Mouse (Mus musculus): Measurements from ENCODE around the gene Cxcl10. TPM values are rescaled to one million over a fixed set of nuclear protein-coding genes. Genes with fewer than 3 reads are reported as not detected.
"Not testable (repeated sequence)": the region's sequence is repeated elsewhere in the genome, so short reads cannot be mapped to it uniquely, and the experiment has no call there.

Cxcl10 gene
- polyA plus RNA-seq, 1 experiment from 2014 or later = 0.16 TPM

DNA sequence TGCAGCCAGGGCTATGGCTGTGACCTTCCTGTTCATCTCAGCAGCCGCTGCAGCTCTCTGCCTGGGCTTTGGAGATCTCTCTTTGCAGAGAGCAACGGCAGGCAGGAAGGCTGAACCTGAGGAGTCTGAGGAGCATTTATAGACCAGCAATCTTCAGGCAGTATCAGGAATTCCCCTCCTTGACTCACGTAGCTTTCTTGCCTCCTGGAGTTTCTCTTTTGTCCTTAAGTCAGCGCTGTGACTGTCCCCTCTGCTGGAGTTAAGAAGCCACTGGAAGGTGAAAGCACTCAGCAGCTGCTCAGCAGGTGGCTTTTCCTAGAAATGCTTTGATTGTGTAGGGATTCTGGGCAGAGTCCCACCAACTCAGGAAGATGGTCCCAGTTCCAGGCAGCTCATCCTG, 14.5 kb upstream of the Cxcl10 start:
- no peaks in the 10 kb centered on the region for H3K36me3 ChIP-seq (ENCODE audit: control insufficient read depth, insufficient read depth, low read length)
- H3K4me2 ChIP-seq (ENCODE audit: low read length) = no peak overlapping the region
- no peaks in the 10 kb centered on the region for H3K4me1 ChIP-seq (ENCODE audit: control insufficient read depth, insufficient read depth, low read length)
- no peak overlapping the region for H3K27ac ChIP-seq (ENCODE audit: low read length)
- 3% methylated on average over 4 of the region's 4 CpGs for WGBS
- H3K9me3 ChIP-seq (replicated peaks; ENCODE audit: control insufficient read depth, low read length, poor library complexity, severe bottlenecking) = no peaks in the 10 kb centered on the region
- no peak for ATAC-seq
- no peak overlapping the region for H3K4me3 ChIP-seq (ENCODE audit: low read depth, low read length)
- no peak overlapping the region for H3K9ac ChIP-seq (ENCODE audit: low read depth, low read length)
- H3K27me3 ChIP-seq (ENCODE audit: control insufficient read depth, insufficient read depth, low read depth, low read length) = no peaks in the 10 kb centered on the region

DNA sequence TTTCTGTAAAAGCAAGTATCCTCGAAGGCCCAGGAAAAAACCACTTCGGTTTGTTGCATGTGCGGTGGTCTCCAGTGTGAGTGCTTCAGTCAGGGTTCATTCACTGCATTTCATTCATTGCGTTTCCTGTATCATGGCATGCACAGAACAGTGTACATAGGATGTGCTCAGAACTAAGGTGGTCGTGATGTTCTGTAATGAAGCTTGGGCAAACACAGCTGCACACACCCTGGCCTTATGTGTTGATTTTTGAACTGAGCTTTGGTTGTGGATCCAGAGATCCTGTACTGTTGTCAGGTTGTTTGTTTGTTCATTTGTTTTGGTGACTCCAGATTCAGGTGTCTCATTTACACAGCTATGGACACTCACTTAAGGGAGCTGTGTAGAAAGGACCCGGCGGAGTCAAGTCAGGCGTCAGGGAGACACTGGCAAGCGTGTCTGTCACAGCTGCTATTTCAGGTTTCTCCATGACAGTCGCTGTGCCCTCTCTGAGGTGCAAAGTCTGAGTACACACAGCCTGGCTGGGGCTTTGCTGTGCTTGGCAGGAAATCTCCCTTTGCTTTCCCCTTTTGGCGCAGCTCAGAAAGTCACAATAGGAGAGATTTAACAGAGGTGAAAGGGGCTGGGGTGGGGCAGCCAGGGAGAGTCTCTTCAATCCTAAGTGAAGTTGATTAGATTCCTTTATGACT, 10.2 kb upstream of the Cxcl10 start:
- Histone ChIP-seq H3K36me3 (ENCODE audit: control insufficient read depth, insufficient read depth, low read length) (no peaks in the 10 kb centered on the region), H3K9me3 (replicated peaks; ENCODE audit: control insufficient read depth, low read length, poor library complexity, severe bottlenecking) (no peaks in the 10 kb centered on the region), H3K27me3 (ENCODE audit: control insufficient read depth, insufficient read depth, low read depth, low read length) (no peaks in the 10 kb centered on the region), H3K9ac (ENCODE audit: low read depth, low read length) (no peak overlapping the region), H3K4me1 (ENCODE audit: control insufficient read depth, insufficient read depth, low read length) (no peaks in the 10 kb centered on the region), H3K4me2 (ENCODE audit: low read length) (no peak overlapping the region), H3K27ac (ENCODE audit: low read length) (no peak overlapping the region), H3K4me3 (ENCODE audit: low read depth, low read length) (no peak overlapping the region)
- 79% methylated on average over 11 of the region's 11 CpGs for WGBS
- no peak for ATAC-seq

DNA sequence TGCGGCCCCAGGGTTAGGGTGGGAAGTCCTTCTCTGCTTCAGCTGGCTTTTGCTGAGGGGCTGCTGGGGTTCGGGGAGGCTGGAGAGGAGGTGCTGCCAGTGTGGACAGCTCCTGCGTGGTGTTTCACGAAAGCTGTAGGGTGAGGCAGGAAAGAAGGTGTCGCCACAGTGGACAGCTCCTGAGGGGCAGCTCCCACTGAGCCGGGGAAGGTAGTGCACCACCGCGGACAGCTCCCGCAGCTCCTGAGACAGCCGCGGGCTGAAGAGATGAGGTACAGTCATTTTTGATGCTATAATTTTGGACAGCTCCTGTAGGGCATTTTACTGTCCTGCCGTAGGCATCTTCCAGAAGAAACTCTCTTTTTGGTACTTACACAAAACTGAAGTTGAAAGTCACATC, 9.3 kb upstream of the Cxcl10 start:
- H3K27me3 ChIP-seq (ENCODE audit: control insufficient read depth, insufficient read depth, low read depth, low read length) = no peaks in the 10 kb centered on the region
- H3K9ac ChIP-seq (ENCODE audit: low read depth, low read length) = no peak overlapping the region
- no peaks in the 10 kb centered on the region for H3K4me1 ChIP-seq (ENCODE audit: control insufficient read depth, insufficient read depth, low read length)
- no peak overlapping the region for H3K27ac ChIP-seq (ENCODE audit: low read length)
- H3K36me3 ChIP-seq (ENCODE audit: control insufficient read depth, insufficient read depth, low read length) = no peaks in the 10 kb centered on the region
- H3K4me3 ChIP-seq (ENCODE audit: low read depth, low read length) = no peak overlapping the region
- no peaks in the 10 kb centered on the region for H3K9me3 ChIP-seq (replicated peaks; ENCODE audit: control insufficient read depth, low read length, poor library complexity, severe bottlenecking)
- ATAC-seq = no peak
- WGBS = 64% methylated on average over 11 of the region's 12 CpGs
- no peak overlapping the region for H3K4me2 ChIP-seq (ENCODE audit: low read length)

DNA sequence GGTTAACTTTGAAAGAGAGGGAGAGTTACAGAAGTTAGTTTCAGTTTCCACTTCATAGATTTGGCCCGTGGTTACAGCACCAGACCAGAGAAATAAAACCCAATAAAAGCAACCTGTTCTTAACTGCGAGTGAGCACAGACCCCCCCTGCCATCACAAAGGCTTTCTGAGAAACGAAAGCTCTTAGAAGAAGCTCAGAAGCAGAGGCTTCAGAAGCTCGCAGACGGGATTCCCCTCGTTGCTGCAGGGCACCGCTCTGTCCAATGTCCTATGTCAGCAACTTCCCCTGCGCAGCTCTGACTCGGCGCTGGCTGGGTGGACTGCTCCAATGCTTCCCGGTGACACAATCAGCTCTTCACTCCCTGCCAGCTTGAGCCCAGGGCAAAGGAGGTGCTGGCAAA, 4.8 kb upstream of the Cxcl10 start:
- no peak overlapping the region for H3K4me3 ChIP-seq (ENCODE audit: low read depth, low read length)
- peaks cover 4% of the 10 kb centered on the region for H3K4me1 ChIP-seq (ENCODE audit: control insufficient read depth, insufficient read depth, low read length)
- no peak for ATAC-seq
- no peak overlapping the region for H3K4me2 ChIP-seq (ENCODE audit: low read length)
- no peaks in the 10 kb centered on the region for H3K9me3 ChIP-seq (replicated peaks; ENCODE audit: control insufficient read depth, low read length, poor library complexity, severe bottlenecking)
- no peaks in the 10 kb centered on the region for H3K36me3 ChIP-seq (ENCODE audit: control insufficient read depth, insufficient read depth, low read length)
- no peak overlapping the region for H3K27ac ChIP-seq (ENCODE audit: low read length)
- no peaks in the 10 kb centered on the region for H3K27me3 ChIP-seq (ENCODE audit: control insufficient read depth, insufficient read depth, low read depth, low read length)
- WGBS = 50% methylated on average over 11 of the region's 11 CpGs
- no peak overlapping the region for H3K9ac ChIP-seq (ENCODE audit: low read depth, low read length)

DNA sequence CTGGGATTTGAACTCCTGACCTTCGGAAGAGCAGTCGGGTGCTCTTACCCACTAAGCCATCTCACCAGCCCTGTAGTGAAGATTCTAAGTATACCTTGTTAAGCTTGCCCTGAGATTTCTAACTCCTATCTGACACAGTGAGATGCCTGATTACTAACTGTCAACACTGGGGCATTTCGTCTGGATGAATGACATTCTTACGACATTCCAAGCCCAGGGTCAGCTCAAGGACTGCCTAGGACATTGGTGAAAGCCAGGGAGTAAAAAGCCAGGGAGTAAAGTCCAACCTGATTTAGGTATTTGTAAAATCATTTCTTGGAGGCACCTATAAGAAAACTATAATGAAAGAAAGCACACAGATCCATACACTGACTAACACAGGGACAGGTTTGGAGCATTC, 4.0 kb upstream of the Cxcl10 start:
- H3K27ac ChIP-seq (ENCODE audit: low read length); H3K36me3 ChIP-seq (ENCODE audit: control insufficient read depth, insufficient read depth, low read length); H3K4me1 ChIP-seq (ENCODE audit: control insufficient read depth, insufficient read depth, low read length); ATAC-seq; H3K4me3 ChIP-seq (ENCODE audit: low read depth, low read length); H3K9me3 ChIP-seq (replicated peaks; ENCODE audit: control insufficient read depth, low read length, poor library complexity, severe bottlenecking); H3K9ac ChIP-seq (ENCODE audit: low read depth, low read length); H3K4me2 ChIP-seq (ENCODE audit: low read length); H3K27me3 ChIP-seq (ENCODE audit: control insufficient read depth, insufficient read depth, low read depth, low read length): not testable (repeated sequence)
- 87% methylated on average over 4 of the region's 4 CpGs for WGBS

DNA sequence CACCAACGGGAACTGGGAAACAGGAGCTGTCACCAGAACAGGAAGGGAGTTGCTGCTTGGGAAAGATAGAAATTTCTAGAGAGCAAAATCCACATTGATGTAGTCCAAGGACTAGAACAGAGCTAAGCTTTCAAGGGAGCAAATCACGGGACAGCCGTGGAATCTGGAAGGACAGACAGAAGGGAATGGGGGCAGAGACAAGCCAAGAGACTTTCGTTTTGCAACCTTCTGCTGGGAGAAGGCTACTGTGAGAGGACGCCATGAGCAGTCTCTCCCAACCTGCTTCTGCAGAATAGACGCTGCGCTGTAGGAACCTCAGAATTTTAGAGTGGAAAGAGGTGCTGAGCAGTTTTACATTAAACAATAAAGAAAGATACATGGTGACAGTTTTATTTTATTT, 1.0 kb upstream of the Cxcl10 start:
- 83% methylated on average over 7 of the region's 7 CpGs for WGBS
- Histone ChIP-seq H3K4me2 (ENCODE audit: low read length) (no peak overlapping the region), H3K4me1 (ENCODE audit: control insufficient read depth, insufficient read depth, low read length) (peaks cover 5% of the 10 kb centered on the region), H3K4me3 (ENCODE audit: low read depth, low read length) (no peak overlapping the region), H3K9ac (ENCODE audit: low read depth, low read length) (no peak overlapping the region), H3K9me3 (replicated peaks; ENCODE audit: control insufficient read depth, low read length, poor library complexity, severe bottlenecking) (no peaks in the 10 kb centered on the region), H3K27ac (ENCODE audit: low read length) (no peak overlapping the region), H3K36me3 (ENCODE audit: control insufficient read depth, insufficient read depth, low read length) (no peaks in the 10 kb centered on the region), H3K27me3 (ENCODE audit: control insufficient read depth, insufficient read depth, low read depth, low read length) (no peaks in the 10 kb centered on the region)
- ATAC-seq = no peak

DNA sequence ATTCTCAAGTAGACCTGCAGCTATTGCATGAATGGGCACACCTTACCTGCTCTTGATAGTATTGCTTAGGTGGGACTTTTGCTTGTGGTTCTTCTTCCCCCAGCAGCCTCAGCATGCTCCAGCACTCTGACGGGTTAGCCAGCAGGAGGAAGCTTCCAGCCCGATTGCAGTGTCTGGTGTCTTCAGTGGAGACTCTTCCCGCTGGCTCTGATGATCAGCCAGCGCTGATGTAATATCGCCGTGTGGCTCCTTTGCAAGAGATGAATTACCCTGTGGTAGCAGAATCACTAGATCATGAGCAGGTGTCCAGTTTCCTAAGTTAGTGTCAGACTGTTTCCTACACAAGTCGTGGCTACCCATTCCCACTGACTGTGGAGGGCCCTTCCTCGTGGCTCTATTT, 3.7 kb downstream of the Cxcl10 start:
- H3K36me3 ChIP-seq (ENCODE audit: control insufficient read depth, insufficient read depth, low read length) = no peaks in the 10 kb centered on the region
- H3K27ac ChIP-seq (ENCODE audit: low read length) = no peak overlapping the region
- no peaks in the 10 kb centered on the region for H3K9me3 ChIP-seq (replicated peaks; ENCODE audit: control insufficient read depth, low read length, poor library complexity, severe bottlenecking)
- no peak for ATAC-seq
- H3K4me2 ChIP-seq (ENCODE audit: low read length) = no peak overlapping the region
- 89% methylated on average over 8 of the region's 8 CpGs for WGBS
- no peaks in the 10 kb centered on the region for H3K27me3 ChIP-seq (ENCODE audit: control insufficient read depth, insufficient read depth, low read depth, low read length)
- no peak overlapping the region for H3K9ac ChIP-seq (ENCODE audit: low read depth, low read length)
- no peak overlapping the region for H3K4me3 ChIP-seq (ENCODE audit: low read depth, low read length)
- H3K4me1 ChIP-seq (ENCODE audit: control insufficient read depth, insufficient read depth, low read length) = peaks cover 5% of the 10 kb centered on the region

DNA sequence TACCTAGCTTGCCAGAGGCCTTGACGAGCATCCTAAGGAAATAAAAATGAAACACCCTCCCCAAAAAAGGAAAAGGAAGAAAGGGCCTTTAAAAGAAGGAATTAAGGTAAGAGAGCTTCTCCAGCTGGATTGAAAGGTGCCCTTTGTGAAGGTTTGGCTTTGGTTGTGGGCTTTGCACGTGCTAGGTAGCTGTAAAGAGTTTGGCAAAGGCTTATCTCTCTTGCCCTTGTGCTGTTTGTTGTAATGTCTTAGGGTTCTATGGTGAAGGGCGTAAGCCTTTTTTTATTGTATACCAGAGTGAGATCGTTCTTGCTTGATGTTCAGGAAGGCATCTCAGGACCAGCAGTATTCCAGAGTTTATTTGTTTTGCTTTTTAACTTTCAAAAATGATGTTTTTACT, 8.1 kb downstream of the Cxcl10 start:
- 78% methylated on average over 4 of the region's 4 CpGs for WGBS
- Histone ChIP-seq H3K4me3 (ENCODE audit: low read depth, low read length) (no peak overlapping the region), H3K36me3 (ENCODE audit: control insufficient read depth, insufficient read depth, low read length) (no peaks in the 10 kb centered on the region), H3K4me1 (ENCODE audit: control insufficient read depth, insufficient read depth, low read length) (no peaks in the 10 kb centered on the region), H3K9me3 (replicated peaks; ENCODE audit: control insufficient read depth, low read length, poor library complexity, severe bottlenecking) (no peaks in the 10 kb centered on the region), H3K9ac (ENCODE audit: low read depth, low read length) (no peak overlapping the region), H3K27ac (ENCODE audit: low read length) (no peak overlapping the region), H3K27me3 (ENCODE audit: control insufficient read depth, insufficient read depth, low read depth, low read length) (no peaks in the 10 kb centered on the region), H3K4me2 (ENCODE audit: low read length) (no peak overlapping the region)
- ATAC-seq = no peak

DNA sequence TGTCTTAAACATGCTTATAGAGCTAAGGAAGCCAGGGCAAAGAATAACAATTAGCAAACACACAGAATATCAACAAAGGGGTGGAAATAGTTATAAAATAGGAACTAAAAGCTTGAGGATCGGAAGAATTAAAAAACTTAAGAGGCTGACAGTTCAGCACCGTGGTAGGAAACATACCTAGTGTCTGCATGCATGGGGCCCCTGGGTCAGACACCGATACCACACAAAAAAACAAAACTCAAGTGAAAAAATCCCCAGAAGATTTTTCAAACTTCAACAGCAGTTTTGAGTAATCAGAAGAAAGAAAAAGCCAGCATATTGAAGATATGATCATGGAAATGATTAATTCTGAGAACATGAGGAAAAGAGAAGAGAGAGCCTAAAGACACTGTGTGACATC, 11.9 kb downstream of the Cxcl10 start:
- ATAC-seq = no peak
- WGBS = 88% methylated on average over 3 of the region's 3 CpGs
- no peaks in the 10 kb centered on the region for H3K9me3 ChIP-seq (replicated peaks; ENCODE audit: control insufficient read depth, low read length, poor library complexity, severe bottlenecking)
- no peak overlapping the region for H3K4me2 ChIP-seq (ENCODE audit: low read length)
- no peak overlapping the region for H3K9ac ChIP-seq (ENCODE audit: low read depth, low read length)
- H3K36me3 ChIP-seq (ENCODE audit: control insufficient read depth, insufficient read depth, low read length) = no peaks in the 10 kb centered on the region
- no peak overlapping the region for H3K4me3 ChIP-seq (ENCODE audit: low read depth, low read length)
- H3K4me1 ChIP-seq (ENCODE audit: control insufficient read depth, insufficient read depth, low read length) = no peaks in the 10 kb centered on the region
- H3K27ac ChIP-seq (ENCODE audit: low read length) = no peak overlapping the region
- H3K27me3 ChIP-seq (ENCODE audit: control insufficient read depth, insufficient read depth, low read depth, low read length) = no peaks in the 10 kb centered on the region

Data from midbrain, embryonic 16.5 days (tissue).